Mouse (Mus musculus): ENCODE data around the gene Rgs21.

The Rgs21 gene

GRCm38 (mm10) chr1:144567567-144567966, at the start of gene Rgs21:
Gene Rgs21, minus strand, starts transcription at chr1:144567667.
- ChIA-PET CTCF (no interaction called here), POLR2A (no interaction called here)

GRCm38 (mm10) chr1:144604071-144604470, 36.6 kb upstream of the Rgs21 start:
- ChIA-PET POLR2A (no interaction called here), CTCF (no interaction called here)

- ChIA-PET CTCF (no interaction called here), POLR2A (no interaction called here)
These were observed 35.5 kb upstream of the Rgs21 start for GRCm38 (mm10) chr1:144602987-144603386.

GRCm38 (mm10) chr1:144579321-144579720, 11.9 kb upstream of the Rgs21 start:
- ChIA-PET CTCF (interaction anchor here in 1 of 4 experiments (0.5 kb wide), 1 partner anchor 451 kb away, joined by 4 read pairs; no protein-coding TSS in a partner anchor), POLR2A (no interaction called here)

GRCm38 (mm10) chr1:144572972-144573371, 5.5 kb upstream of the Rgs21 start:
- POLR2A ChIA-PET = no interaction called here

GRCm38 (mm10) chr1:144569905-144570304, 2.4 kb upstream of the Rgs21 start:
- CTCF ChIA-PET = no interaction called here
- POLR2A ChIA-PET = no interaction called here

More at GRCm38 (mm10) chr1:144572972-144573371, 5.5 kb upstream of the Rgs21 start:
- CTCF ChIA-PET = no interaction called here

GRCm38 (mm10) chr1:144545142-144545541, 22.3 kb downstream of the Rgs21 start:
- ChIA-PET CTCF (no interaction called here), POLR2A (no interaction called here)

GRCm38 (mm10) chr1:144544497-144544961, 22.9 kb downstream of the Rgs21 start:
- POLR2A ChIA-PET = no interaction called here
- CTCF ChIA-PET = no interaction called here

- CTCF ChIA-PET = no interaction called here
- POLR2A ChIA-PET = no interaction called here
These were observed 35.7 kb downstream of the Rgs21 start for GRCm38 (mm10) chr1:144531746-144532145.

- POLR2A ChIA-PET = no interaction called here
- CTCF ChIA-PET = no interaction called here
These were observed 49.5 kb downstream of the Rgs21 start for GRCm38 (mm10) chr1:144517878-144518426.

GRCm38 (mm10) chr1:144502241-144502640, 65.2 kb downstream of the Rgs21 start:
- CTCF ChIA-PET = no interaction called here
- POLR2A ChIA-PET = no interaction called here

GRCm38 (mm10) chr1:144500423-144500822, 67.0 kb downstream of the Rgs21 start:
- CTCF ChIA-PET = no interaction called here

GRCm38 (mm10) chr1:144499719-144500118, 67.7 kb downstream of the Rgs21 start:
- POLR2A ChIA-PET = no interaction called here
- CTCF ChIA-PET = no interaction called here

More at GRCm38 (mm10) chr1:144500423-144500822, 67.0 kb downstream of the Rgs21 start:
- POLR2A ChIA-PET = no interaction called here

- ChIA-PET POLR2A (no interaction called here), CTCF (no interaction called here)
These were observed 68.7 kb downstream of the Rgs21 start for GRCm38 (mm10) chr1:144498725-144499124.

GRCm38 (mm10) chr1:144498051-144498450, 69.4 kb downstream of the Rgs21 start:
- POLR2A ChIA-PET = no interaction called here

GRCm38 (mm10) chr1:144493336-144493735, 74.1 kb downstream of the Rgs21 start:
- POLR2A ChIA-PET = no interaction called here
- CTCF ChIA-PET = no interaction called here

More at GRCm38 (mm10) chr1:144498051-144498450, 69.4 kb downstream of the Rgs21 start:
- CTCF ChIA-PET = no interaction called here

GRCm38 (mm10) chr1:144488223-144488835, 79.1 kb downstream of the Rgs21 start:
- ChIA-PET POLR2A (no interaction called here), CTCF (no interaction called here)

Measured in embryonic stem cell, embryonic (primary cell).